Mouse (Mus musculus) embryo, embryonic 10 days (tissue): ENCODE data around the gene Trpm3.

Experiments used
- DNase-seq: peaks from one replicate; pipeline ENCODE4 v3.0.0-alpha.2; 2015; ENCODE audit warnings: low spot score

The Trpm3 gene

DNA sequence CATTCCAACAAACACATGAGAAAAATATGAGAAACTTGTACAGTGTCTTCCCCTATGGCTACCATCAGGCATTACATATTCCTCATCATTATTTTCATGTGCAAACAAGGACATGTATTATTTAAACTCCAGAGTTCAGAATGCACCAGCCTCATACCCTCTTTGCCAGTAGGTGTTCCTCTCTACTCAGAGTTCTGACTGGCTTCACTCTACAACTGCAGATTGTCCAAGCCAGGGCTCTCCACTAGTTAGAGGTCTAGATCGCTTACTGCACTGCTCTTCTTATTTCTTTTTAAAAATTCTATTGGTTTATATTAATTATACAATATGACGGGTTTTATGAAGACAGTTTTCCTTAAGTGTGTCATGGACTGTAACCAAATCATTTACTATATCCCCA lies 498.9 kb downstream of the Trpm3 start:
- DNase-seq: no peak

DNA sequence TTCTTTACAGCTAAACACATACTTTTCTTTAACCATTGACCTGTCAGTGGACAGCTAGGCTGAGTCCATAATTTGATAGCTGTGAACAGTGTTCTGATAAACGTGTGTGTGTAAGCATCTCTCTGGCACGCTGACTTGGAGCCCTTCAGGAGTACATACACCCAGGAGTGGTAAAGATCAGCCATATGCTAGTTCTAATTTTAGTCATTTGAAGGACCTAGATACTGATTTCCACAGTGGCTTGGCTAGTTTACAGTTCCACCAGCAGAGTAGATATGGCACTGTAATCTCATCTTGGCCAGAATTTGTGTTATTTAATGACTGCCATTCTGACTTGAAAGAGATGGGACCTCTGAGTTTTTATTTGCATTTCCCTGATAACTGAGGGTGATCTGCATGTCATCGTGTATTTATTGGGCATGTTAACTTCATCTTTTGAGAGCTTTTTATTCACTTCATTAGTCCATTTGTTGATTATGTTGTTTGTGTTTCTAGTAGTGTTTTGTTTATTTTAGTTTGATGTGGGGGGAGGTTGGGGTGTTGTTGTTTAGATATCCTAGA lies 499.6 kb downstream of the Trpm3 start:
- DNase-seq: no peak

DNA sequence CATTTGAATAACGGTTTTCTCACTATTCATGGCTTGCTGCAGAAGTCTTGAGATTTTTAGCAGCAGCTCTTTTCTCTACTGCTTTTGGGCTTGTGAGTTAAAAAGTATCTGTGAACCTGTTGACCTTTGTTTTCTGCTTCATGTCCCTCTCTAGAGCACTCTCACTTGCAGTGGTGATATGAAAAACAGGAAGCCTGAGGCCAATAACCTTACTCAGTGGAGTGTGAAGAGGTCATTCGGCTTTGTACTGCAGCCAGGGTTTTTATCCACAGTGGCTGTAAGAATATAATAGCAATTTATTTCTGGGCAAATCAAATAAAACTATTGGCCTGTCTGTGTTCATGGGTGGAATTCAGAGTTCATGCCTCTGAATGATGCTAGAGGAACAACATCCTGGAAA lies 503.3 kb downstream of the Trpm3 start:
- DNase-seq: peak; percentile 52

DNA sequence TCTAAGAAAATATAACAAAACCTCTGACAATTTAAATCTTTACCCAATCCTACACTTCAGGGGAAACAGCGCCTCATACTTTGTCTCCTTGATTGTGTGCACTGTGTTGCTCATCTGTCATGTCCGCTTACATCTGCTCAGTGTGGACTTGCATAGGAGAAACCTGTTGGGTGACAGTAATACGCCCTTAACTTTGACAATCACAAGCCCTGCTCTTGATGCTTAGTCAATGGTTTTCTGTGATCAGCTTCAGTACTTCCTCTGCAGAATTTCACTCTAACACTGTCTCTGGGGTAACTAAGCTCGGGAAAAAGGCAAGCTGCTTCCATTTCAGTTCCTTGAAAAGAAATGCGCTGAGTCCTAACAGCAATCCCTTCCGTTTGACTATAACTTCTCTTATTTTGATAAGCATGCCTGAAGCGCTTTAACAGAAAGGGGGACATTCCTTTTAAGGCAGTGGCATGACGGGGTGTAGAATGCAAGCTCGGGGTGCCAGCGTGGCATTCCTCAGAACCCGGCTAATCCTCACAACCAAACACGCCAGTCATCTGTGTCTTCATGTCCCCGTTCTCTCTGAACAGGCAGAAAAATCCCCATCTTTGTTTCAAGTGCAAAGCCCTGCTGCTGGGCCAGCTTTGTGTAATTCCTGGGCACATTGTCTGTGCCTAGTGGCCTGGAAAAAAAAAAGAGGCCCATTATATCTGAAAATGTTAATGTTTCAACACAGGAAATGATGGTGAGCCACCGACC lies 517.8 kb downstream of the Trpm3 start:
- DNase-seq: peak; percentile 12

DNA sequence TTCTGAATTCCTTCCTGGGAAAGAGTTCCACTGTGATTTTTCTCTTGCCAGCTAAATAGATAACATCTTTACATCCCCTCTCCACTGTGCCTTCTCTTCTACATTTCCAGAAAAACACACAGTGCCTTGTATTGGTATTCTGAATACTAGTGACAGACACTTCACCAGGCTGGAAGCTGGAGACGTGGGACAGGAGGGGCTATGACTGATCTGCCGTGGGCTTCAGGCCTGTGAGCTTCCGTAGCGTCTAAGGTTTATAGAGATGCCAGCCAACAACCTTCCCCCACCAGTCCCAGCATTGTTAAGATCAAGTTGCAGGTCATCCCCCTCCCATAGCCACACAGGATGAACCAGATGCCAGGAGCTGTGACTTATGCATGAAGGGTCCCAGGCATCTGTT lies 518.4 kb downstream of the Trpm3 start:
- DNase-seq: peak; percentile 27

DNA sequence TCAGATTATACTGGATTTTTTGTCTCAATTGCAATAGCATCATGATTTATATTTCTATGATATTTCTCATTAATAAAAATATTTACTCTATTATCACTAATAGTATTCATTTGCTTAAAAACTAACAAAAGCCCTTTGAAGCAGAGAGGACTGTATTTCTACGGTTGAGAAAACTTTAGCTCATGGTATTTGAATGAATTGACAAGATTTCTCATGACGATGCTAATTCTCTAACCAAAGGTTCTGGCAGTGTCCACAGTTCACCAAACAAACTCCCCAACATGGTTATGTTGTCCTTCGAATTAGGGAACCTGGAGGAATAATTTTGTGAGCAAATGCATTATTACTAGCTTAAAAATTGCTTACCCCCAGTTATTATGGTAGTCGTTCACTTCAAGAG lies 526.6 kb downstream of the Trpm3 start:
- no peak for DNase-seq

DNA sequence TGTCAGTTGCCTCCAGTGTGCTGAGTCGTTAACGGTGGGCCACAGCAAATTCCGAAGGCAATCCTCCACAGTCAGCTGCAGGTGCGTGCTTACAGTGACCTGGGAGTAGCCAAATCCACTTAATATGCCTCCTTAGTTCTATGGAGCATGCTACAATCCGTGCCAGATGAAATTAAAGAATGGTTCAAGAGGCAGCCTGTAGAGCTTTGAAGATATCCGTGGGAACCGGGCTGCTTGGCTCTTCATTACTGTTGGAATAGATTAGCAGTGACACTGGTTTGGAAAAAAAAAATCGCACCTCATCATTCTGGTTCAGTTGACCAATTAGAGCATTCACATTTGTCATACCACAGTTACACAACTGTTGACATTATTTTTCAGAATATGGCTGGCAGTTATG lies 531.4 kb downstream of the Trpm3 start:
- no peak for DNase-seq

DNA sequence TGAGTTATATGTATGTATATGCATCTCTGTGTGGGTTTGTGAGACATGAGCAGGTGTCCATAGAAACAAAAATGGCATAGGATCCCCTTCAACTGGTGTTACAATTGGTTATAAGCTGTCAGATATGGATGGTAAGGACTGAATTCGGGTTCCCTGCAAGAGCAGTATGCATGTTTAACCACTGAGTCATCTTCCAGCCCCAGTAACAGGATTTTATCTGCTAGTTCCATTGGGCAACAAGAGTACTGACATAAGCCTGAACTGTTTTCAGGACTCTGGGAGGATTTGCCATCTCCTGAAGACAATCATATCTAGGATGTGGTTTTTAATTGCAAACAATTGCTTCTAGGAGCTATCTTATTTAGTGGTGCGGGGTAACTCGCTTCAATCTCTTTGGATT lies 534.0 kb downstream of the Trpm3 start:
- DNase-seq: no peak

DNA sequence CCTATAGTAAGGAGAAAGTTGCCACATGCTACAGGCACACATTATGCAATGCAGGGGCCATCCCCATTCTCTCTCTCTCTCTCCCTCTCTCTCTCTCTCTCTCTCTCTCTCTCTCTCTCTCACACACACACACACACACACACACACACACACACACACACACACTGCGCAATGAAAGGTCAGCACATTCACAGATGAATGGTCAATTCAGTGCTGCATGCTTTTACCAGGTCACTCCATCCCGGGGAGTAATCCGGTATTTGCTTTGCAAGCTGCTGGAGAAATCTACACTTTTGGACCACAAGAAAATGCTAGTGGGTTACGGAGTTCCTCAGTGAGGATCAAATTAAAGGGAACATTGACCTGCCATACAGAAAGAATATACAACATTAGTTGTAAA lies 537.4 kb downstream of the Trpm3 start:
- DNase-seq: no peak

DNA sequence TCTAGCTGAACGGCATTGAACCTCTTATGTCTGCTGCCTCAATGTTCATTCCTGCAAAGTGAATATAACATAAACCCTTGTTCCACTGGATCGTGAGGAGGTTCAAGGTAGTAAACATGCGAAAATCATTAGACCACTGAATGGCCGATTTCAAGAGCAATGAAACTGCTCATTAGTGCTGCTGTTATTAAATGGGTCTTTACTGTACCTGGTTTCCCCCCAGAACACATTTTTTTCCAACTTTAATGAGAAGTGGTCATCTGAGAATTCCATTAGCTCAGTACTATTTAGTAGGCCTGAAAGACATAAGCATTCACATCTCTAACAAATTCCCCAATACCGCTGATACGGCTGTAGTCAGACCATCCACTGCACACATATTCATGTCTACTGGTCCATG lies 543.4 kb downstream of the Trpm3 start:
- no peak for DNase-seq

DNA sequence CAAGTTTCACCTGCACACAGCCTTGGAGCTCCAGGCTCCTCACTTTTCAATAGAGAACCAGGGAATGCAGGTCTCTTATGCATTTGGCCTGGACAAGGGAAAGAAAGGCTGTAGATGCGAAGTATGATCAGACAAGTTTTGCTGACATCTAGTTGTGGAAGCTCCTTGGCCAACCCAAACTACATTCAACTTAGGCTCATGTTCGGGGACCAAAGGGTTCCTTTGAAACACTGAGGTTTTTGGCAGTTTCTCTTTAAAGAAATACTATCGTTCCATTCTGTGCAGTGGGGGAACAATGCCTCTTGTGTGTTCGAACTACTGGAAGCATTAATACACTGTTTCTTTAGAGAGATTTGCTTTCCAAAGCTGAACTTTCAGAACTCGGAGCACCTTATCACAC lies 553.1 kb downstream of the Trpm3 start:
- DNase-seq: no peak

DNA sequence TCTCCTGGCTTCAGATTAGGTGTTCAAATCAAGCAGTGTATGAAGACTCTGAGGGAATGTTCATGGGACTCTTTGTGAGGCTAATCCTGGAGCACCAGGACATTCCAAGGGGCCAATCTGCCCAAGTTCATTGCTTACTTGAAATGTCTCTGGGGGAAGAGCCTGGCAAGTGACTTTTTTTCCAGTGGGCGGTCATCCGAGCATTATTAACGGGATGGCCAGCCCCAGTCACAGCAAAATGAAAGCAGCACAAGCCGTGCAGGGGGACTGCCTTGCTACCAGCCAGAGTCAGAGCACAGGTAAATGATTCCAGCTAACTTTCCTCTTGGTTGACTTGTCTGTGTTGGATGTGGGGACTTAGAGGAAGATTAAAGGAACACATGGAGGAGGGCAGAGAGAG lies 553.7 kb downstream of the Trpm3 start:
- no peak for DNase-seq

DNA sequence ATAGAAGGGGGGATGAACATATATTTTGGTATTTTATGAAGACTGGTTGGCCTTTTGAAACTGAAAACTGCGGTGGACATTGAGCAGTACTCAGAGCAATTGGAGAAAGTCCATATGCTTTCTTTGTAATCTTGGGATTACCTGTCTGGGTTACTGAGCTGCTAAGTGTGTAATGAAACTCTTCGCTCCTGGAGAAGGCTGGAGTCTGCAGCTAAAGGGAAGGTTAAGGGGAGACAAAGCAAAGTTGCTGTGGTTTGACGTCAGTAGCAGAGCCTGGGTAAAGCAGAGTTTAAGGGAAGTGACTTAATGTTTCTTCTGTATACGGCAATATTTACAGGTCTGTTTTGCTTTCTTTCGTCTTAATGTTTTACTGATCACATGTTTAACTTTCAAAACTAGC lies 554.1 kb downstream of the Trpm3 start:
- no peak for DNase-seq

DNA sequence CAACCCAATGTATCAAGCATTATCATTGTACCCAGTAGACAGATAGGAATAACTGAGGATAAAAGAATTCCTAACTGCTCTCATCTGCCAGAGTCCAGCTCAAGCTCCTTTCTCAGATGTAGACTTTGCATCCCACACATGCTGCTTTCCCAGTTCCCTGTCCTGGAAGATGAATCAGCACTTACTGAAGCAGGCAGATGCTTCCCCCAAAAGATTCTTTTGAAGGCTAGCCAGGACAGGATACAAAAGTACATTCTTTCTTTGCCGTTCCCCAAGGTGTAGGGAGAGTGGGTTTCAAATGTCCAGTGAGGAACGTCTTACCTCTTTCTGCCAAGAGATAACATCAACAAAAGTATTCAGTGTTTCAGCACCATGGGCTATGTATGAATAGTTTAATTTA lies 556.6 kb downstream of the Trpm3 start:
- no peak for DNase-seq

DNA sequence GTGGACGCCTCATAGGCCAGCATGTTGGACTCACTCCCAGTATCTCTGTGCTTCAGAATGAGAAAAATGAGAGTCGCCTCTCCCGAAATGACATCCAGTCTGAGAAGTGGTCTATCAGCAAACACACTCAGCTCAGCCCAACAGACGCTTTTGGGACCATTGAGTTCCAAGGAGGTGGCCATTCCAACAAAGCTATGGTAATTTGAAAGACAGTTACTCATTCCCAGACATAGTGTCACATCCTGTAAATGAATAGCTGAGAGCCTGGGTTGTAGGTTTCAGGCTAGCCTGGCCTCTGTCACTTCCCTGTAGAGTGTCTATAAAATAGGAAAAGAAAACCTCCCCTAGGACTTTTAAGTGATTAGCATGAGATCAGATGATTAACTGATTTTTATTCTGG lies 559.9 kb downstream of the Trpm3 start:
- no peak for DNase-seq

DNA sequence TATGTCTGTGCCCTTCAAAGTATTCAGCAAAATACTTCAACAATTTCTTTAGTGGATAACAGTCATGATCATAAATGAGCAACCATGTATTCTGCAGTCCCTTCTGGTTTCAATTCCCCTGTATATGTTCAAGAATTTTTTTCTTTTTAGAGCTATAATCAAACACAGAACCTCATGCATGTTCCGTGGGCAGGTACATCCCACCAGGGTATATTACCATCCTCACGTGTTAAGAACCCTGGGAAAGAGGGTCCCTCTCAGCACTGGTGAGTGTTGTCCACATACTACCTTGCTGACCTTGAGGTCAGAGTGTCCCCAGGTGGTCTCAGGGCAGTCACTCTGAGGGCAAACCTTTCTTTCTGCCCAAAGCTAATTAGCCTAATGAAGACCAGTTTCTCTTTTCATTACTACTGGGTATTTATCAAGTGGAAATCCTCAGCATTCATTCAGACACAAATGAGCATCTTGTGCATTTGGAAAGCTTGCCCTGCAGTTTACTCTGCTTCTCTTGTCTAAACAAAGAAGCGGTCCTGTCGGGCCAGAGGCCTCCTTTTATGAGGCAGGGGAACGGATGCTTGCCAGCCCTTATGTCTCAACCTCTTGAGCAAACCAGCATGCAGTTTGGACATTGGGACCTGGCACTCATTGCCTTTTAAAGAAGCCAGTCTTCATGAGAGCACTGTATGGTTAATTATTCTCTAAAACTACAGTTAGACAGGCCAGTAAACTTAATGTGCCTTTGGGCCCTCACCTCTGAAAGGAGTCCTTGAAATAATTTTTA lies 562.2 kb downstream of the Trpm3 start:
- peak; percentile 22 for DNase-seq

DNA sequence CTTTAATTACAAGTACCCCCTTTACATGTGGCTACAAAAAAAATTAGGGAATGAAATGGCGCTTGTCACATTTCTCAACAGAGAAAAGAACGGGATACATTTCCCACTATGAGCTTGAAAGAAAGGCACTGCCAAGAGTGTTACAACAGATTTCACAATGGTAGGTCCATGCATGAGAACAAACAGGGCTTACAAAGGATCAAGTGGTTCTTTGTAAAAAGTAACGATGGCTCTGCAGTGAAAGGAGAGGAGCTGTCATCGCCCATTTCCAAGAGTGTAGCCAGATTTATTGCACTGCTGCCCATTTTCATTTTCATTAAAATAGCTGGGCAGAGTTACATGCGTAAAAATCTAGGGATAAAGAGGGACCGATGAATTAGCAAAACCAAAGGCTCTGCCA lies 565.0 kb downstream of the Trpm3 start:
- no peak for DNase-seq

DNA sequence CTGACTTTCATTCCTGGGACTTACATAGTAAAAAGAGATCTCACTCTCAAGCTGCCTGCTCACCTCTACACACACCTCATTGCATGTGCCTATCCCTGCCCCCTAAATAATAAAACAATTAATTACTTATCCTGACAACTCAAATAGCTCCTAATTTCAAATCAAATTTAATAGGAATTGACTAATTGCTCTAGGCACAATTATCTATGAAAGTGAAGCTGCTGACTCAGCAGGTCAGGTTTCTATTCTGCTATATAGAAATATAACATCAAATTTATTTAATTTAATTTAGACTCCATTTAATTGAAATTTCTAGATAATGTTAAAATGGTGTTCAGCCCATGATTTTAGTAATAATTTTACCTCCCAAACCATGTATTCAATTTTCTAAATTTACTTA lies 566.6 kb downstream of the Trpm3 start:
- no peak for DNase-seq

DNA sequence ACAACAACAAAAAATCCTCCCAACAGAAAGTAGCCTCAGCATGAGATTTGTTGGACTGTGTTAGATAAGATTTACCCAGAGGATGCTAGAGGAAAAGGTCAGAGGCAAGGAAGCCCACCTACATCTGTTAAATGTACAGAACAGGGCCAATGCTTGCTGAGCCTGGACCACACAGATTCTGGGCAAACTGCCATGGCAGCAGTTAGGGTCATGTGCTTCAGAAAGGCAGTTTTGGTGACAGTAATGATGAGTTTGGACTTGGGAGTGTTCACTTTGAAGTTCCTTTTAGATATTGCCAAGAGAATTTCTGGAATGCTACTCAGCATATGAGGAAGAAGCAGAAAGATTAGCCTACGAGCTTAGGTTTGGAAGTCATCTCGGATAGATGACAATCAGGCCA lies 580.2 kb downstream of the Trpm3 start:
- no peak for DNase-seq

DNA sequence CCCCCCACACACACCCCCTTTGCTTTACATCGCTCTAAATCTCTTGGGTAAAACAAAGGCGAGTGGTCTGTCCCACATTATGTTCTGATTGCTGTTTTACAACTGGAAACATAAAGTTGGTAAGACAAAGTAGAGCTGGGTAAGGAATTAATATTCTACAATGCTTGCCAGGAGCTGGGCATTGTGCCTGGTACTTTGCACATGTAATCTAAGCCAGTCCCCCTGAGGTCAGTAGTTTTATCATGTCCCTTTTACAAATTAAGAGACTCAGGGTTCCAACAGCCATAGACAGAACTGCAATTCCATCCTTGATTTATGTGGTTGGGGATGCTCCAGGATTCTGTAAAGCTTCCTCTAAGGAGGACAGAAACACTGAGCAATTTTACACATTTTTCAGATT lies 591.0 kb downstream of the Trpm3 start:
- no peak for DNase-seq

DNA sequence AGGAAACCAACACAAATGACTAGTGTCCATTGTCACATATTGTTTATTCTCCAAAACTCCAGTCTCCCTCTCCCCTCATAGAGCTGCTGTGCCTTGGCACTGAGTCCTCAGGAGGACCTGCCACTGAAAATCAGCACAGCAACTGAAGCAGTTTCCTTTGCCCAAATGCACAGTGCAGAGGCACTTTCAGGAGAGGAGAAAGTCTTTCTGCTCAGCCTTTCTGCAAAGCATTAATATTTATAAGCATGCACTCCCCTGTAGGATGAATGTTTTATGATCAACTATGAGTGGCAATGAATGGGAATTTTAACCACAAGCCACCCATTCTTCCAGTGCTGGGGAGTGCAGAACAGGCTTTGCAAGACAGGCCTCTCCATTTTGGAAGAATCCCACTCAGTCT lies 592.1 kb downstream of the Trpm3 start:
- no peak for DNase-seq

DNA sequence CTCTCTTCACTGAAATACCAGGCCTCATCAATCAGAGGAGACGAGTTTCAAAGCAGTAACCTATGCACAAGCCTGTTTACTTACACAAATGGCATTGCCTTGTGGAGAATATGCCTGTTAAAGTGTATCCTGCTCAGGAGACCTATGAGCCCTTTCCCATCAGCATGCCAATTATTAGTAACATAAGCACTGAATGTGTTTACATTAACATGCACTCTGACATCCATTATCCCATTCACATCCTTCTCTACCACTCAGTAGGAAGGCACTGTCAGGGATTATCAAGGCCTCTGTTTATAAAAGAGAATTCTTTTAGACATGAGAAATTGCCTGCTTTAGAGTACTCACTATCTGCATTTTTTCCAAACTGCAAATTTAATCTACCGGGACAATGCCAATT lies 598.0 kb downstream of the Trpm3 start:
- peak; percentile 27 for DNase-seq

DNA sequence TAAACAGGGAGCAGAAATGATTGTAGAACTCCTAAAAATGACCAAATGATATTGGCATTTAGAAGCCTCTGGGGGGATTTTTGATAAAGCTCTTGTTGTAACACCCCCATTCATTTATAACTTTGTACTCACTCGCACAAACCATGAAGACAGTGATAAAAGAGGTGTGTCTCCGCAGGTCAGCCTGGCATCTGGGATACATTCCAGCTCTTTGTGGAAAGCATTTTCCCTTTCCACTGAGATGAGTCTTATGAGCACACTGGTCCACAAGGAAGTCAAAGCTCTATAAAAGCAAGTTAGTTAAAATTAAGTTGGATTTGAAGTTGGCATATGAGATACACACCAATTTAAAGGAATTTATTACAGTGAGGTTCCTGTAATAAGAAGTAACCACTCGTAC lies 600.4 kb downstream of the Trpm3 start:
- no peak for DNase-seq
